Mouse (Mus musculus): ENCODE measurements around the gene Fam160a1.

The Fam160a1 gene

DNA sequence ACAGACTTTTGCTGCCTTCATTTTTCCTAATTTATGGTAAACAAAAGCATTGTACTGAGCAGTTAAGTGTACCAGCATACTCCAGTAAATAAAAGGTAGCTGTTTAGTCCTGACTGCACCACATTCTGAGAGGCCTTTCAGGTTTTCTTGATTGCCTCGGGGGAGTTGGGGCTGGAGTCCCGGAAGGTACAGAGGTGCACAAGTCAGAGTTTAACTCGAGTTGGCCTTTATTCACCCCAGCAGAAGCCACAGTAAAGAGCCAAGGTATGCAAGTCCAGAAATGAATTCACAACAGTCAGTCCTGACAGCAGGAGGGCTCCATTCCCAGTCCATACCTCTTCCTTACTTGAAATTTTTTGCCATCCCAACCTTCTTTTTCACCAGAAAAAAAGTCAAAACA, 78.5 kb downstream of the Fam160a1 start:
- no peak for DNase-seq

GRCm38 (mm10) chr3:85733939-85734729, 83.0 kb downstream of the Fam160a1 start:
- no peak for DNase-seq

GRCm38 (mm10) chr3:85727171-85727570, 89.9 kb downstream of the Fam160a1 start:
- no peak for DNase-seq

DNA sequence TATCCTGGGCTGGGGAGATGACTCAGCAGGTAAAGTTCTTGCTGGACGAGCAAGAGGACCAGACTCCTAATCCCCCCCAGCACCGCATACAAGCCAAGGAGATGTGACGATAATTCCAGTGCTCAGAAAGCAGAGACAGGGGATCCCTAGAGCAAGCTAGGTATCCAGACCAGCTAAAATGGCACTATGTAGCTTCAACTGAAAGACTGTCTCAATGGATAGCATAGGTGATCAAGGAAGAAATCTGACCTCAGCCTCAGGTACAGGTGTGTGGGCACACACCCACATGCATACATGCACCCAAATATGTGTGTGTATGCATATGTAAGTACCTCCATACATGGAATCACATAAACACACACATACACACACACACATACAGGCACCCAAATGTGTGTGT, 91.1 kb downstream of the Fam160a1 start:
- DNase-seq, result no peak

- no peak for DNase-seq
Observed at GRCm38 (mm10) chr3:85725110-85725509, 92.0 kb downstream of the Fam160a1 start.

DNA sequence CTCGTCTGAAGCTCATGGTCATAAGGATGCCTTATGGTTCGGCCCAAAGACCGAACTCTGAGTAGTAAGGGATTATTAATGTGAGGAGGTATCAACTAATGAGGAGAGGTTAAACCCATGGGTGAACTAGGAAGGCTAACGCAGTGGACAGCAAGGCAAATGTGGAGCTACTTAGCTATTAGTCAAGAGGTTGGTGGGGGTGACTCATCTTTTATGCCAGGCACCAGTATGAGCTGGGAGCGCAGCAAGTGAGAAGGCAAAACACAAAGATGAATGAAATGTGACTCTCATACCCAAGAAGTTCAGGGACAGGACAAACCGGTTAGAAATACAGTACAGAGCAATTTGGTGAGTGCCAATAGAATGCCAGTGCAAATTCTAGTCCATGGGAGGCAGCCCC, 94.5 kb downstream of the Fam160a1 start:
- DNase-seq, result no peak

- no peak for DNase-seq
Observed at GRCm38 (mm10) chr3:85715764-85716297, 101.3 kb downstream of the Fam160a1 start.

GRCm38 (mm10) chr3:85713936-85714709, 103.0 kb downstream of the Fam160a1 start:
- DNase-seq, result no peak

DNA sequence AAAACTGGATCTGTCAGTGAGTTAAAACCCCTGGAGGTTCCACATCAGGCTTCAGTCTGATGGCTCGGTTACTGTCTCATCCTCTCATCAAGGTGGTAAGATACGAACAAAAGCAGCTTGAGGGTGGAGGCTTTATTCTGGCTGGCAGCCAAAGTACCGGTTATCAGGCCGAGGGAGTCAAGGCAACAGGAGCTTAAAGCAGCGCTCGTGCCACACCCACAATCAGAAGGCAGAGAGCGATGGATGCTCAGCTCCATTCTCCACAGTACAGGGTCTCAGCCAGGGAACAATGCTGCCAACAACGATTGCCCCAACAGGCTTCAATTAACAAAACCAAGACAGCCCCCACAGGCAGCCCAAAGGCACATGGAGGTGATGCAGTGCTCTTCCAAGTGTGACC, 106.4 kb downstream of the Fam160a1 start:
- DNase-seq, result peak; percentile 14 to 22

GRCm38 (mm10) chr3:85707421-85707820, 109.7 kb downstream of the Fam160a1 start:
- DNase-seq, result peak; percentile 64 to 69

GRCm38 (mm10) chr3:85703141-85703882, 113.8 kb downstream of the Fam160a1 start:
- peak; percentile 49 to 51 for DNase-seq

- DNase-seq, result no peak
Observed at GRCm38 (mm10) chr3:85698496-85698895, 118.6 kb downstream of the Fam160a1 start.

GRCm38 (mm10) chr3:85695056-85695455, 122.0 kb downstream of the Fam160a1 start:
- DNase-seq, result no peak

- no peak for DNase-seq
Observed at GRCm38 (mm10) chr3:85693013-85693412, 124.1 kb downstream of the Fam160a1 start.

DNA sequence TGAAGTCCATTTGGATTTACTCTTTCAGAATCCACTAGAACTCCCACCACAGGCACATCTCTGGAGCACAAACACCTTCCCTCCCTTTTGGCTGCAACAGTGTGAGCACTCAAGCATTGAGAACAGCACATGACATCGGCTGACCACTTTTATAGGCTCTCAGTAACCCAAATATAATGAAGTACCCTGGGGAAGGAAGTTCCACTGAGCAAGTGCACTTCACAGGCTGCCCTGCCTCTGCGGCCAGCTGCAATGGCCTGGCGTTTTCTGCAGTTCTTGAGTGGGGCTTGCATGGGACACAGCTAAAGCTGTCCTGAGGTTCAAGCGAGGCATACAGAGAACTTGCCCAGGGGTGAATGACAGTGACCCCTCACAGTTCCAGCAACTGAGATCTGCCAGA, 126.0 kb downstream of the Fam160a1 start:
- DNase-seq, result no peak

DNA sequence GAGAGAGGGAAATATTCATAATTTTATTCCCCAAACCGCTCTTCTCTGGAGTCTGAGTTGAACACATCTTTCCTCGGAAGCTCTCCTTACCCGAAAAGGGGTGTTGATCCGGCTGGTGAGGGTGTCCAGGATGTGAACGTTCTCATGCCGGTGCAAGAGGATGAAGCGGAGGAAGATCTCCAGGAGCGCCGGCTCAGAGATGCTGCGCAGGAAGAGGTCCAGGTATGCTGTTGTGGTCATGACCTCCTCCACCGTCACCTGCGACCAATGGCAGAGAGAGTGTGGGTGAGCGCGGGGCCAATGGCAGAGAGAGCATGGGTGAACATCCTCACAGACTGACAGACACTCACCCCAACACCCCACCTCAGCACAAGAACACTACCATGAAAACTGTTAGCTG, 128.8 kb downstream of the Fam160a1 start:
- no peak for DNase-seq

DNA sequence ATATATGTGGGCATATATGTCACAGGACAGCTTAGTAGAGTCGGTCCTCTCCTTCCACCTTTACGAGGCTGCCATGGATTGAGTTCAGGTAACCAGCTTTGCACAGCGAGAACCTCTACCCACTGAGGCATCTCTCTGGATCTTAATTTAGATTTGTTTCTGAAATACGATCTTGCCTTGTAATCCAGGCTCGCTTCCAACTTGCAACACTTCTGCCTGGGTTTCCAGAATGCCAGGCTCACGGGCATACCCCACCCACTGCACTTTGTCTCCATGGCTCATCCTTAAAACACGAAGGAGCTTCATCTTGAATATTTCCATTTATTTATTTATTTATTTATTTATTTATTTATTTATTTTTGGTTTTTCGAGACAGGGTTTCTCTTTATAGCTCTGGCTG, 131.8 kb downstream of the Fam160a1 start:
- no peak for DNase-seq

DNA sequence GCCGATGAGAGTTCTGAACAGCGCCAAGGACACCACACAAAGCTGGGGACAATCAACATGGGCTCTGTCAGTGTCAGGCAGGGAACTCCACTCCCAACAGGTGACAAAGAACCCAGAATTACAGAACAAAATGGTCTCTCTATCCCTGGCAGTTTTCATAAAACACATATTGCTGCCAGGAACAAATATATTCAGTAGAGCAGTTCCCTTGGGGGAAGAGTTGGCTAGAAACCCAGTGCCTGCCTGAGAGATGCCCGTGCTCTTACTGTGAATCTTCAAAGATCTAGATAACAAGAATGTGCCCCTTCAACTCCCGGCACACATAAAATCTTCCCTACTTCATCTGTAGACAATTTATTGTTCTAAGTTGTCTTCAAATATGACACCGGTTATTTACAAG, 133.5 kb downstream of the Fam160a1 start:
- no peak for DNase-seq

GRCm38 (mm10) chr3:85681136-85681535, 136.0 kb downstream of the Fam160a1 start:
- no peak for DNase-seq

DNA sequence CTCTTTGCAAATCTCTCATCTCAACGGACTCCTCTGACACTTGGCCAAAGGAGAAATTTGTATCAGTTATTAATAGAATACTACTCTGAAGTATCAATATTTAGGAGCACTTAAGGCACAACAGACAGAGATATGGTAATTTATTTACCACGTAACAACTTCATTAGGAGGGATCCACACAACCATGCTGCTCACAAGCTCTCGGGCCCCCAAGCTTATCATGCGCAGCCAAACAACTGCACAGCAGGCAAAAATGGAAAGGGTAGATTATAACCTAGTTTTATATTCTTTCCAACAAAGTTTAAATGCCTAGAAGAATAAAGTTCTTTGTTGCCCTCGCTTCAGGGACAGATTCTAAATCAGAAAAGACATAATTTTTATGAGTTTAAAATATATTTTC, 137.1 kb downstream of the Fam160a1 start:
- DNase-seq, result no peak

DNA sequence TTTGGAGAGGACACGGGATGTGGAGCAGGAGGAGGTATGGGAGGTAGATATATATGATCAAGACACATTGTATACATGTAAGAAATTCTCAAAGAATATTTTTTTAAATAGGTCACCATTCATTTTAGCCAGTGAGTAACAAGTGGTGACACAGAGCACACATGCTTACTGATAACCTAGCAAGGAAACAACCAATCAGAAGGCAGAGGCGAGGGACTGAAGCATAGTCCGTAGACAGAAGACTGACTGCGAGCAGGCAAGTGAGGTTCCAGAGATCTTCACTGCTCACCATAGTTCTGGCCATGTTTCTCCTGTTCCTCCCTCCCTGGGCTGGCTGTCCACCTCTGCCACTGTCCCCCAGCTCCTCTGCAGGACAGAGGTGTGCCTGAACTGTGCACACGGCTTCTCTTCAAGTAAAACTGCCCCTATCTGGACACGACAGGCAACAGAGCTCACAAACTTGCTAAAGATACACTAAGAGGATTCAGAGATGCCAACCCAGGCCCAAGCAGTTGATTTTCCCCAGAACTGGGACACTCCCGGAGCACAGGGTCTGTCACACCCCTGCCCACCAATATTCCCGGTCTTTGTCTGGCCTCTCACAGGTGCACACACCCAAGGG, 137.7 kb downstream of the Fam160a1 start:
- no peak for DNase-seq

GRCm38 (mm10) chr3:85677952-85678351, 139.1 kb downstream of the Fam160a1 start:
- no peak for DNase-seq

DNA sequence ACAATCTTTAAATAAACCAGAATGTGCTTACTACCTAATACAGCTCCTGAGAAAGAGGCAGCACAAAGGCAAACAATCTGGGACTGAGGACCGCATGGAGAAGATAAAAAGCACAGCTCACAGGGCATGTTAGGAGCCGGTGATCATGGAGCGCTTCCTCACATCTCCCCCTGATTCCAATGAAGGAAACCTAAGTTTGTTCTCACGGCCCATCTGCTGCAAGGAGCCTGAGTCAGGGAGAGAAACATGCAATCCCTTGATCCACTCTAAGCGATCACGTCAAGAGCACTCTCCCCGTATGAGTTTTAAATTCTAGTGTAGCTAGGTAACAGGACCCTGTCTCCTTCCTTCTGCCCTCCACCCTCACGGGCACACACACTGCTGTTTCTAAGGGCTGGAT, 140.0 kb downstream of the Fam160a1 start:
- DNase-seq, result no peak

All from cerebellum, postnatal 14 days (tissue).